Mouse (Mus musculus): ENCODE results near the gene Slc19a1. TPM values are rescaled to one million over a fixed set of nuclear protein-coding genes. Genes with fewer than 3 reads are reported as not detected.

Slc19a1 gene
- total and polyA plus RNA-seq, 3 experiments = 40.1 to 59.8 (median 50.2) TPM

DNA sequence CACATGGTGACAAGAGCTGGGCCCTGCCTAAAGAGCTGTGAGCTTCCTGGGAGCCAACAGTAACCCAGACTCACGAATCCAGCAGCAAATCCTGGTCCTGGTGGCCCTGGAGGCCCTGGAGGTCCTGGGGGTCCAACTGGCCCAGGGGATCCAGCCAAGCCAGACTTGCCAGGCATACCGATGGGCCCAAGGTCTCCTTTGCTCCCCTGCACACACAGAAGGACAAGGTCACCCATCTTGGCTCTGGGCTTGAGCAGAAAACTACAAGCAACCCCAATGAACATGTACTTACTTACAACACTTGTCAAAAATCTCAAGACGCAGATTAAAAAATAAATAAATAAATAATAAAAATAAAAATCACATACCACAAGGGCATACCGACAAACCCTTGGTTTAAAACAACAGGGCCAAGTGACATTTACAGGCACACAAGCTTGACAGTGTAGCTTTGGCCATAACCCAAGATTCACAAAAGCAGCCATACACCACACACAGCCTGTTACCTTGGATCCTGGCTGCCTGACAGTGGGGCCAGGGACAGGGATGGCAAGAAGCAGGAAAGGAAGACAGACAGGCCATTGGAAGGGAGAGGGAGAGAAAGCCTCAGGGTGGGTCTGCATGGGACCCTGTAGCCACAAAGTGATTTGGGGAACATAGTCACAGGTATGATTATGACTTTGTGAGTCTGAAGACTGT lies 42.4 kb downstream of the Slc19a1 start:
- TF ChIP-seq EP300 (IDR thresholded peaks at IDR 0.05; ENCODE audit: low read length) (no peak), JUN (IDR thresholded peaks at IDR 0.05; ENCODE audit: insufficient read depth, low read depth, low read length) (no peak), SMC3 (IDR thresholded peaks at IDR 0.05; ENCODE audit: low read depth, low read length) (no peak), RCOR1 (conservative IDR thresholded peaks at IDR 0.05; ENCODE audit: low read depth, low read length) (no peak), E2F4 (IDR thresholded peaks at IDR 0.05; ENCODE audit: insufficient replicate concordance, low read depth, low read length) (no peak)
- no peaks in the 10 kb centered on the region for H3K9me3 ChIP-seq (replicated peaks; ENCODE audit: low read length)
- H3K79me2 ChIP-seq (replicated peaks; ENCODE audit: control insufficient read depth, extremely low read depth, insufficient read depth, poor library complexity, severe bottlenecking) = no peaks in the 10 kb centered on the region
- in situ Hi-C loops (cut with MboI; ENCODE audit: low pct_ligation_motif_present, low pct_unique_long_range_greater_than_20kb, low sequenced_read_pairs) (loop anchor here (5.0 to 10.0 kb wide), 2 partner anchors 50 to 237 kb away; no protein-coding TSS in a partner anchor), dilution Hi-C loops (cut with MboI; ENCODE audit: extremely low pct_ligation_motif_present, extremely low pct_unique_long_range_greater_than_20kb, low sequenced_read_pairs) (no loop called here)
- H3K9ac ChIP-seq (ENCODE audit: insufficient read depth, low read depth) = no peak overlapping the region
- no peak overlapping the region for H3K27ac ChIP-seq (ENCODE audit: insufficient read depth, low read depth)
- no peak overlapping the region for H3K4me3 ChIP-seq (replicated peaks in 1 of 3; ENCODE audit: low read depth in 2 of 3, low read length in 2 of 3, poor library complexity in 1 of 3)
- H3K4me1 ChIP-seq (ENCODE audit: control insufficient read depth in 1 of 2, insufficient read depth in 2 of 2) = peaks cover 0 to 5% of the 10 kb centered on the region in 2 experiments; a peak in 2 of 4 replicates
- no peak overlapping the region for H3K4me2 ChIP-seq (ENCODE audit: insufficient read depth, low read depth, poor library complexity, severe bottlenecking)
- peaks cover 0 to 16% of the 10 kb centered on the region in 2 experiments for H3K36me3 ChIP-seq (replicated peaks in 1 of 2; ENCODE audit: control insufficient read depth in 1 of 2, insufficient read depth in 1 of 2, low read length in 1 of 2)
- peaks cover 81% of the 10 kb centered on the region for H3K27me3 ChIP-seq (replicated peaks)
- no peak for DNase-seq (ENCODE audit: extremely low read depth)

DNA sequence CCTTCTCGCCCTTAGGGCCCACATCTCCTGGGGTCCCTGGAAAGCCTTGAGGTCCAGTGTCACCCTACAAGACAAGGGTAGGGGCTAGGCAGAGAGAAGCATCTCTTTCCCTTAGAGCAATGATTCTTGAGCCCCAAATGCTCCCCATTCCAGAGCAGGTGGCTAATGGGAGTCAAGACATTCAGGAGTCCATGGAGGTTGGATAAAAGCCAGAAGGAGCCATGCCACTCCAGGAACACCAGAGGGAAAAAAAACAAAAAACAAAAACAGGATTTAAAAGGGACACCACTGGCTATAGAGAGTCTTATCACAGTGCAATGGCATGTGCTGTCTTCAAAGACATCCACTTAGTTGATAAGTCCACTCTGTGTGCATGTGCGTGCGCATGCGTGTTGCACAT lies 46.4 kb downstream of the Slc19a1 start:
- Histone ChIP-seq H3K27me3 (replicated peaks) (peaks cover 79% of the 10 kb centered on the region), H3K36me3 (replicated peaks in 1 of 2; ENCODE audit: control insufficient read depth in 1 of 2, insufficient read depth in 1 of 2, low read length in 1 of 2) (peaks cover 0 to 16% of the 10 kb centered on the region in 2 experiments), H3K9me3 (replicated peaks; ENCODE audit: low read length) (no peaks in the 10 kb centered on the region), H3K4me1 (ENCODE audit: control insufficient read depth in 1 of 2, insufficient read depth in 2 of 2) (no peaks in the 10 kb centered on the region), H3K9ac (ENCODE audit: insufficient read depth, low read depth) (no peak overlapping the region), H3K79me2 (replicated peaks; ENCODE audit: control insufficient read depth, extremely low read depth, insufficient read depth, poor library complexity, severe bottlenecking) (no peaks in the 10 kb centered on the region), H3K27ac (ENCODE audit: insufficient read depth, low read depth) (no peak overlapping the region), H3K4me3 (replicated peaks in 1 of 3; ENCODE audit: low read depth in 2 of 3, low read length in 2 of 3, poor library complexity in 1 of 3) (no peak overlapping the region), H3K4me2 (ENCODE audit: insufficient read depth, low read depth, poor library complexity, severe bottlenecking) (no peak overlapping the region)
- DNase-seq (ENCODE audit: extremely low read depth) = no peak
- in situ Hi-C loops (cut with MboI; ENCODE audit: low pct_ligation_motif_present, low pct_unique_long_range_greater_than_20kb, low sequenced_read_pairs) = loop anchor here (10.0 kb wide), 1 partner anchor 54 kb away; no protein-coding TSS in a partner anchor
- dilution Hi-C loops (cut with MboI; ENCODE audit: extremely low pct_ligation_motif_present, extremely low pct_unique_long_range_greater_than_20kb, low sequenced_read_pairs) = no loop called here
- TF ChIP-seq ZMIZ1 (IDR thresholded peaks at IDR 0.05; ENCODE audit: low read depth, low read length) (no peak), RAD21 (IDR thresholded peaks at IDR 0.05; ENCODE audit: low read depth, low read length) (no peak), IRF4 (IDR thresholded peaks at IDR 0.05; ENCODE audit: low read depth, low read length) (no peak), ZNF384 (IDR thresholded peaks at IDR 0.05; ENCODE audit: low read depth, low read length) (no peak), ZKSCAN1 (IDR thresholded peaks at IDR 0.05; ENCODE audit: borderline replicate concordance, low read depth, low read length) (no peak), NELFE (IDR thresholded peaks at IDR 0.05; ENCODE audit: low read depth, low read length) (no peak), PAX5 (IDR thresholded peaks at IDR 0.05; ENCODE audit: low read length) (no peak), MAX (IDR thresholded peaks at IDR 0.05; ENCODE audit: low read length) (no peak), ZC3H11A (IDR thresholded peaks at IDR 0.05; ENCODE audit: low read depth, low read length) (no peak), GABPA (IDR thresholded peaks at IDR 0.05; ENCODE audit: insufficient replicate concordance, low read depth, low read length) (no peak), USF2 (conservative IDR thresholded peaks at IDR 0.05; ENCODE audit: low read depth, low read length) (no peak)

Data from CH12.LX (cell line).